Mouse (Mus musculus) embryonic fibroblast, embryonic 13.5 days (primary cell): Measurements from ENCODE around the gene 4933402J07Rik.

Source experiments
- CTCF ChIP-seq: IDR thresholded peaks from 2 replicates; pipeline ENCODE4 v1.5.1; 2011; ENCODE audit warnings: mild to moderate bottlenecking, control low read depth, low read length, moderate library complexity, borderline replicate concordance; ENCODE audit not compliant: insufficient read depth
- POLR2A ChIP-seq: IDR thresholded peaks from 2 replicates; pipeline ENCODE4 v1.6.1; 2011; ENCODE audit warnings: low read depth, mild to moderate bottlenecking, control low read depth, low read length, moderate library complexity

DNA sequence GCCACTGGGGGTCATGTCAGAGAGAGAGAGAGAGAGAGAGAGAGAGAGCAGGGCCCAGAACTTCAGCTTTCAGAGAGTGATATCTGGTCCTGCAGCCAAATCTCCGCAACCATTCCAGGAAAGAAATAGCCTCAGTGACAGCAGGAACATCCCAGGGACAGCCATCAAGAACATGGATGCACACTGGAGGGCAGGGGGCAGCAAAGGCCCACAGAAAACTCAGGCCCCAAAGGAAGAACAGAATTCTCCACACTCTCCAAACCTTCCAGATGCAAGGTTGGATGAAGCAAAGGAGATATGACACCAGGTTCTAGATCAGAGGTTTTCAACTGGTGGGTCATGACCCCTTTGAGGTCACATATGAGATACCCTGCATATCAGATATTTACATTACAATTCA, 50.0 kb downstream of the 4933402J07Rik start:
- TF ChIP-seq CTCF (0 out of 2 replicates have a peak, but pooled peaks have one; percentile 15), POLR2A (no peak)
